Mouse (Mus musculus): ENCODE measurements around the gene Thnsl2. TPM values are rescaled to one million over a fixed set of nuclear protein-coding genes. Genes with fewer than 3 reads are reported as not detected.

The Thnsl2 gene
- polyA plus RNA-seq, 1 experiment from 2014 or later, result 4.9 TPM

DNA sequence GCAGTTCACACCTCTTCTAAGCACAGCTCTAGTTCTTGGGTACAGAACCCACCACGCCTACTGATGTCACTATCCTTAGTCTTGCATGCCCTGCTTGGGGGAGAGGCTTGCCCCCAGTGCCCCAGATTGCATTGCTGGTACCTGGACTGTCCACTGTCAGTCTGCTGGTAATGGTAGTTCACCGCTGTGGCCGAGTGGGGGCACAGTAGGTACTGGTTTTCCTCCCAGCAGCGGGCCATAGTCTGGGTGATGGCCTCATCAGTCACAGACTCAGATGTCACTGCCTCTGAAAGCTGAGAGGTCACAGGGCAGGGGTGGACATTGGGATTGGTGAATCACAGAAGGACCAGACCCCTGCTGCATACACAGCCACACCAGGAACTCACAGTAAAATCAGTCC is 15.2 kb downstream of the Thnsl2 start:
- Histone ChIP-seq H3K4me3 (no peak overlapping the region), H3K9me3 (no peaks in the 10 kb centered on the region), H3K27ac (no peak overlapping the region), H3K4me2 (replicated peaks) (no peak overlapping the region), H3K9ac (no peak overlapping the region), H3K27me3 (no peaks in the 10 kb centered on the region), H3K4me1 (no peaks in the 10 kb centered on the region), H3K36me3 (no peaks in the 10 kb centered on the region)
- WGBS, result 45% methylated on average over 4 of the region's 4 CpGs
- ATAC-seq (ENCODE audit: insufficient number of reproducible peaks, insufficient read depth, low FRiP score, low TSS enrichment), result no peak; the same call in 1 of the 2 replicates

DNA sequence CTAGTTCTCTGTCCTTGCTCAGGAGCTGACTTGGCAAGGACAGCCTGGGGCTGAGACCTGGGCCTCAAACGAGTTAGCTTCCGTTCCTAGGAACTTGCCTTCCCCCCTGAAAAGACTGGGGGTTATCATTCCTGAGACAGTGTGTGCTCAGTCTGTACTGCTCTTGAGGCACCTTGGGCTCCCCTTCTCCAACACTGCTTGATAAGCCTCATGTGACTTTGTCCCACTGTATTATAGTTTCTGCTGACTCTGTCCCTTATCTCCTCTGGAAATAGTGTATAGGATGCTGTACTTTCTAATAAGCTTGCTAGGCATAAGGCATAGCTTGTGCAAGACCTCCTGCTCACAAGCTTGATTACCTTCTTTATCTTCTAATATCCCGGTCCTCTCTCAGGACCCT is 17.9 kb downstream of the Thnsl2 start:
- Histone ChIP-seq H3K9me3 (no peaks in the 10 kb centered on the region), H3K4me2 (replicated peaks) (no peak overlapping the region), H3K4me3 (no peak overlapping the region), H3K36me3 (no peaks in the 10 kb centered on the region), H3K4me1 (no peaks in the 10 kb centered on the region), H3K9ac (no peak overlapping the region), H3K27ac (no peak overlapping the region), H3K27me3 (no peaks in the 10 kb centered on the region)
- 60% methylated on average over 3 of the region's 3 CpGs for WGBS
- ATAC-seq (ENCODE audit: insufficient number of reproducible peaks, insufficient read depth, low FRiP score, low TSS enrichment), result no peak

DNA sequence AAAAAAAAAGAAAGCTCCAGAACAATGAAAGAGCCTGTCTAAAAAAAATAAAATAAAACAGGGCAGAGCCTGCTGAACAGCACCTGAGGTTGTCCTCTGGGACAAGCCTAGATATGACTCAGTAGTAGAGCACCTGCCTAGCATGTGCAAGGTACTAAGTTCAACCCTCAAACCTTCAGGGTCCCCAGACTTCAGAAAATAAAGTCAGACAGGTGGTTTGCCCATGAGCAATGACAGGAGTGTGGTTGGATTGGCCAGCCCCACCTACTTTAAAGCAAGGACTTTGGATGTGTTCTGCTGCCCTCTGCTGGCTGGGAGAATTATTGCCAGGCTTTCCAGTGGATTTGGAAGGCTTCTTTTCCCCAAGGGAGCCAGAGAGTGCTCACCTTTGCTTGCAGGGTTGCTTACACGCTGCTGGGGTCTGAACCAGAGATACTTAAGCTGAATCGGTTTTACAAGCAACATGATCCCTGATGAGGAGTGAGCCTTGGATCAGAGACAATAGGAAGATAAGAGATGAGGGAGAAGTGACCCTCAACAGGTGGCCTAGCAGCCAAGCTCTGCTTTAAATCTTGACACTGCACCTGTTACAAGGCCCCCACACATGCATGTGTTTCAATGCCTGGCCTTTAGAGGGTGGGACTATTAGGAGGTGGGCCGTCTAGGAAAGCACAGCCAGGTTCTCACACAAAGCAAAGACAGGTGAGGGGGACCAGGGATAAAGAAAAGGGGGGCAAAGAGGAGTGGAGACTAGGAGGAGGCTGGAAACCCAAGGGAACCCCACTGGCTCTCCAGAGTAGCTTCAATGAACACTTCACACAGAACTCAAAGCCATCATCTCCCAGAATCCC is 19.0 kb downstream of the Thnsl2 start:
- ATAC-seq (ENCODE audit: insufficient number of reproducible peaks, insufficient read depth, low FRiP score, low TSS enrichment), result no peak
- H3K27ac ChIP-seq, result no peak overlapping the region
- no peaks in the 10 kb centered on the region for H3K27me3 ChIP-seq
- H3K9ac ChIP-seq, result no peak overlapping the region
- no peak overlapping the region for H3K4me3 ChIP-seq
- H3K4me1 ChIP-seq, result no peaks in the 10 kb centered on the region
- H3K9me3 ChIP-seq, result no peaks in the 10 kb centered on the region
- H3K4me2 ChIP-seq (replicated peaks), result no peak overlapping the region
- 6% methylated on average over 3 of the region's 3 CpGs for WGBS
- no peaks in the 10 kb centered on the region for H3K36me3 ChIP-seq

DNA sequence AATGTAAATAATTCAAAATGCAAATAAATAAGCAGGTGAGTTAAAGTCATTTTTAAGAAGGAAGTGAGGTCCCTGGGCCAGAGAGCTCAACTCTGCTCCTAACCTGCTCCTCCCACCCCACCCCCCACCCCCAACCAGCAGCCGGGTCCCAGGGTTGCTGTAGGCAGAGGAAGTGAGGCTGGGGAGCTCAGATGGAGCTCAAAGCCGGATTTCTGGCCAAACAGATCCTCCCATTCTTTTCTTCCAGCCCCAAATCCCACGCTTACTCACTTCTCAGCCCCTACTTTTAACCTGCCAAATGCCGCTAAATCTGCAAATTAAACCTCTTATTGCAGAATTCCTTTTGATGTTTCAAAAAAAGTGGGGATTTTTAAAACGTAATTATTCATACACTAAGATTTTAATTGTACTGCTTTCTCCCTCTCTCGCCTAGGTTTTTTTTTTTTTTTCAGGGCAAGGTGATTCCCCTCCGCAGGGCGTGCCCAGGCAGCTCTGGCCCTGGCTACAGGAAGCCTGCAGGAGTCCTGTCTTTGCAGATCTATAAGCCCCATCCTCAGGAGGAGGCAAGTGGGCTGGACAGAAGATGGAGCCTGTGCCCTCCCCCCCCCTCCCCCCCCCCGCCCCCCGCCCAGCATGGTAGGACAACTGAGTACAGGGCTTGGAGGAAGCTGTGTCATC is 24.5 kb downstream of the Thnsl2 start:
- no peaks in the 10 kb centered on the region for H3K9me3 ChIP-seq
- H3K9ac ChIP-seq, result no peak overlapping the region
- no peaks in the 10 kb centered on the region for H3K36me3 ChIP-seq
- H3K4me1 ChIP-seq, result no peaks in the 10 kb centered on the region
- no peak overlapping the region for H3K27ac ChIP-seq
- H3K4me3 ChIP-seq, result no peak overlapping the region
- no peak for ATAC-seq (ENCODE audit: insufficient number of reproducible peaks, insufficient read depth, low FRiP score, low TSS enrichment)
- no peaks in the 10 kb centered on the region for H3K27me3 ChIP-seq
- no peak overlapping the region for H3K4me2 ChIP-seq (replicated peaks)
- 4% methylated on average over 10 of the region's 10 CpGs for WGBS

DNA sequence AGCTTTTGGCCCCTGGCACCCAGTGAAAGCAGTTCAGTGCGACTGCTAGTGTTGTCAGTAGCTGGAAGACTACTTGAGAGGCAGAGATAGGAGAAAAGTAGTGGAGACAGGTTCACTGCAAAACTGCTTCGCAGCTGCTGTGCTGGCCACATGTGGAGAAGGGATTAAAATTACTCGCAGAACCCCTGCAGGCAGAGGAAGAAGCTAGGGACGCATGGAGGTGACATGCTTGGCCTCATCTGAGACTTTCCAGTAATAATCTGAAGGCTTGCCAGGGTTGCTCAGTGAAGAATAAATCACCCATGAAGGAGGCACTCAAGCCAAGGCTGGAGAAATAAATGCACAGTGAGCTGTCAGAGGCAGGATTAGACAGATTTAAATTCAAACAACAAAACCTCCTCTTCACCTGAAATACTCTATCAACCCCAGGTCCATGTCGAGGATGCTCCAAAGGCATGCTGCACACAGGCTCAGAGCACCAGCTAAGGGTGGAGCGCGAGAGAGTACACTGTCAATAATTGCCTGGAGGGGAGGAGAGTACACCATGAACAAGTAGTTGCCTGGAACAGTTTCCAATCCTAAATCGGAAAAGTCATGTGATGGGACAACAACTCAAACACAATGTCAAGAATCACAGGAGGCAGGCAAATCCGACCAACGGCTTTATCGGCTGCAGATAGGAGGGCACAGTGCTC is 32.7 kb downstream of the Thnsl2 start:
- no peak for ATAC-seq (ENCODE audit: insufficient number of reproducible peaks, insufficient read depth, low FRiP score, low TSS enrichment)
- Histone ChIP-seq H3K9ac (no peak overlapping the region), H3K9me3 (no peaks in the 10 kb centered on the region), H3K4me2 (replicated peaks) (no peak overlapping the region), H3K27me3 (no peaks in the 10 kb centered on the region), H3K36me3 (no peaks in the 10 kb centered on the region), H3K4me3 (no peak overlapping the region), H3K4me1 (no peaks in the 10 kb centered on the region), H3K27ac (no peak overlapping the region)
- 68% methylated on average over 11 of the region's 11 CpGs for WGBS

DNA sequence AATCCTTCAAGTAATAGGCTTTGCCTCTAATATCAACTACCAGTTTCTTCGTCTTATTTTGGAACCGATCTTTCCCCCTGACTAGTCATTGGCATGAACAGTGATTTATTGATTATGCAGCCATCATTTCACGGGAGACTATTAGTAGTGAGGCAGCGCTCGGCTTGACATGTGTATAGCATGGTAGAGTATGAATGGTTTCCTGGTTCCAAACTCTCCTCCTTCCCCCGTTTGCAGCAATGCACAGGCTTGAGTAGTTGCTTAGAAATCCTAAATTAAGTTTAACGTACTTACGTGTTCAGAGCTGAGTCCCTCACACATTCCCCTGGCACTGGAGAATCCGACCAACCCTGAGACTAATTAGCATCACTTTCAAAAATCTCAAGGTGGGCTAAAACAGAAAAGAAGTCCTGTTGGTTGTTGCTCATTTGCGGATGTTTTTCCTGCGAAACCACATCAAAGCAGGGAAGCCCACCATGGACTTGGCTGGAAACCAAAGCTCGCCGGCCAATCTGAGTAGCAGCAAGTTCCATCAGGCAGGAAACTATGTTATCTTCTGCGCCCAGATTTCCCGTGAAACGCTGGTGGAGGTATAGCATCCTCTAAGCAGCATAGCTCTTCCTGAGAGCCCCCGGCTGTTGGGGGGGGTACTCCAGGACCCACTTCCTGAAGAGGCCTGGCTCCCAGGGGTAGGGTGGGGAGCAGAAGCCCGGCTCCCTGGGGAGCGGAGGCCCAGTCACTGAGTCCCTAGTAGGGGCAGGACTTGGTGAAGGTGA is 37.9 kb downstream of the Thnsl2 start:
- 75% methylated on average over 19 of the region's 19 CpGs for WGBS
- no peaks in the 10 kb centered on the region for H3K36me3 ChIP-seq
- no peaks in the 10 kb centered on the region for H3K9me3 ChIP-seq
- H3K27ac ChIP-seq, result no peak overlapping the region
- no peaks in the 10 kb centered on the region for H3K4me1 ChIP-seq
- 0 out of 2 replicates have a peak, but pooled peaks have one; percentile 15 for ATAC-seq (ENCODE audit: insufficient number of reproducible peaks, insufficient read depth, low FRiP score, low TSS enrichment)
- H3K4me2 ChIP-seq (replicated peaks), result no peak overlapping the region
- H3K27me3 ChIP-seq, result no peaks in the 10 kb centered on the region
- H3K4me3 ChIP-seq, result no peak overlapping the region
- H3K9ac ChIP-seq, result no peak overlapping the region

DNA sequence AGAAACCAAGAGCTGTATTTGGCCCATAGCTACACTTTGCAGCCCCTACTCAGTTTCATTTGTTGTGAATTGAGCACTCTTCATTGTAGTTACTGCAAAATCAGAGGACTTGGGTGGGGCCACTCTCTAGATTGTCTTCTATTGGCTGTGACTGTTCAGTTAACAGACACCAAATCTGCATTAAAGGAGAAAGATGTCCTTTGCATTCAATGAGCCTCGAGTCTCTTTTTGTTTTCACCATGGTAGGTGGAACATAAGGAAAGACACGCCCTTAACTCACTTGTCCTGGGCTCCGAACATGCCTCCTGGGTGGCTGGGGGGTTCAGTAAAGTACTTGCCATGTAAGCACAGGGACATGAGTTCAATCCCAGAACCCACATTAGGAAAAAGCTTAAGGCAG is 48.1 kb downstream of the Thnsl2 start:
- no peaks in the 10 kb centered on the region for H3K36me3 ChIP-seq
- H3K4me2 ChIP-seq (replicated peaks), result no peak overlapping the region
- H3K9ac ChIP-seq, result no peak overlapping the region
- H3K27me3 ChIP-seq, result no peaks in the 10 kb centered on the region
- no peaks in the 10 kb centered on the region for H3K4me1 ChIP-seq
- no peak overlapping the region for H3K4me3 ChIP-seq
- H3K9me3 ChIP-seq, result no peaks in the 10 kb centered on the region
- 87% methylated on average over 3 of the region's 3 CpGs for WGBS
- no peak for ATAC-seq (ENCODE audit: insufficient number of reproducible peaks, insufficient read depth, low FRiP score, low TSS enrichment)
- no peak overlapping the region for H3K27ac ChIP-seq

DNA sequence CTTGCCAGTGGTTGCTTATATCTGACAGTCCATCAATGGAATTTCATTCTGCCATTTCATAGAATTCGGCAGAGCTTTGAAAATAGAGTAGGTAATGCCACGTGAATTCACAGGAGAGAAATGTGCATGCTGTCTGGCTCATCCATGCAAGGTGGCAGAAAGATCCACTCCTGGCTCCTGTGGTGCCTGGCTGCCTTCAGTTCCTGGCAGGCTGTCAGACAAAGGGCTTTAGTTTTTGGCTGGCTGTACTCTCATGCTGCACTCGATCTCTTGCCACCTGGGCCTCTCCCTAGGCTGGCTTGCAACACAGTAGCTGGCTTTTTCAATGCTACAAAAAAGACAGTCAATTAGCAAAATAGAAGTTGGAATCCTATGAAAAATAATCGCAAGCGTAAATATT is 49.5 kb downstream of the Thnsl2 start:
- H3K4me3 ChIP-seq, result no peak overlapping the region
- no peak overlapping the region for H3K27ac ChIP-seq
- H3K4me2 ChIP-seq (replicated peaks), result no peak overlapping the region
- H3K9ac ChIP-seq, result no peak overlapping the region
- no peaks in the 10 kb centered on the region for H3K36me3 ChIP-seq
- 66% methylated on average over 5 of the region's 5 CpGs for WGBS
- ATAC-seq (ENCODE audit: insufficient number of reproducible peaks, insufficient read depth, low FRiP score, low TSS enrichment), result no peak
- no peaks in the 10 kb centered on the region for H3K4me1 ChIP-seq
- no peaks in the 10 kb centered on the region for H3K9me3 ChIP-seq
- no peaks in the 10 kb centered on the region for H3K27me3 ChIP-seq

DNA sequence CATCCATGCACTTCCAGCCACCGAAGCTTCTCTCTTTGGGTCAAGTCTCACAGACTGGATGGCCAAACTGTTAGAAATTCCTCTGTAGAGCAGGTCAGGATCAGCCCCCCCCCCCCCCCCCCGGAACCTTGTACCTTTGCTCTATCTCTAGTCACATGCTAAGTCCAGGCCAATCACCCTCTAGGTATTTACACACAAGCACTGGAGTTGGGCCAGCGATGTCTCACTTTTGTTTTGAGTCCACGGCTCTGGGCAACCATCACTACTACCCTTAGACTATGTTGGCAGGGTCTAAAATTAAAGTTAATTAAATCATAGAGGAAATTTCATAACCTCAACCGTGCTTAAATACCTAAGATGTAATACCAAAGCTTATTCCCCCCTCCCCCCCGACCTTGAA is 50.6 kb downstream of the Thnsl2 start:
- H3K4me3 ChIP-seq, result no peak overlapping the region
- H3K36me3 ChIP-seq, result no peaks in the 10 kb centered on the region
- 80% methylated on average over 6 of the region's 6 CpGs for WGBS
- H3K4me2 ChIP-seq (replicated peaks), result no peak overlapping the region
- no peak overlapping the region for H3K27ac ChIP-seq
- no peak overlapping the region for H3K9ac ChIP-seq
- H3K9me3 ChIP-seq, result no peaks in the 10 kb centered on the region
- no peaks in the 10 kb centered on the region for H3K27me3 ChIP-seq
- no peak for ATAC-seq (ENCODE audit: insufficient number of reproducible peaks, insufficient read depth, low FRiP score, low TSS enrichment)
- no peaks in the 10 kb centered on the region for H3K4me1 ChIP-seq

DNA sequence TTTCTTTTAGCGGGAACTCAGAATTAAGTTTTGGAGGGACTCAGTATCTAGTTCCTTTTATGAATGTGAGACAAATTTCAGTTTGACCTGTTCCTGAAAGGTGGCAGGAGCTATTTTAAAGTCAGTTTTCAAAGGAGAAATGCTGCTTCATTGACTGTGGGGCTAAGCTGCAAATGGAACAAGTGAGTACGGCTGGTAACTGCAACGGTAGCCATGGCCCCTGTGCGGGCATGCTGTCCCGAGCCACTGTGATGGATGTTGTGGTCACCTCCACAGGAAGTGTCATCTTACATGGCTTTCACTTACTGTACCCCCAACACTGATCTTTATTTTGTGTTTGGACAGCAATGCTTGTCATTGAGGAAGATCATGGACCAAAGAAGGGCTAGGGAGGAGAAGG is 53.8 kb downstream of the Thnsl2 start:
- WGBS, result 90% methylated on average over 5 of the region's 5 CpGs
- H3K36me3 ChIP-seq, result no peaks in the 10 kb centered on the region
- no peak overlapping the region for H3K27ac ChIP-seq
- no peak overlapping the region for H3K4me2 ChIP-seq (replicated peaks)
- ATAC-seq (ENCODE audit: insufficient number of reproducible peaks, insufficient read depth, low FRiP score, low TSS enrichment), result no peak
- H3K4me1 ChIP-seq, result no peaks in the 10 kb centered on the region
- no peaks in the 10 kb centered on the region for H3K27me3 ChIP-seq
- H3K9me3 ChIP-seq, result no peaks in the 10 kb centered on the region
- H3K4me3 ChIP-seq, result no peak overlapping the region
- H3K9ac ChIP-seq, result no peak overlapping the region

DNA sequence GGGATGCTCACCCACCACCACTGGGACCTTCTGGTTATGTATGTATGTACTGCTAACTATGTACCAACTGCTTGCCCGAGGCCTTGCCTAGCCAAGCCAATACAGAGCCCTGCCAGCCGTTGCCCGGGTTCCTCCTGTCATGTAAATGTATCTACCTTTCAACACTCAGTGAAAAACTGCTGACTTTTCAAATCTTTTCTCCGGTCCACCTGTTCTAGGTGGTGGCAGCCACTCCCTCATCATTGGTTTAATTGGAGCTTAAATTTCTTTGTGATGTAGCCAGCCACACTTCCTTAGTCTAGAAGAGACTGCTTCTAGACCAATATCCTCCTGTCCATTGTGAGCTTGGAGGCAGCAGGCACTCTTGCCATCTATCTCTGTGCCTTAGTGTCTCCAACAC is 54.5 kb downstream of the Thnsl2 start:
- H3K27me3 ChIP-seq, result no peaks in the 10 kb centered on the region
- no peak overlapping the region for H3K9ac ChIP-seq
- H3K36me3 ChIP-seq, result no peaks in the 10 kb centered on the region
- no peak overlapping the region for H3K4me3 ChIP-seq
- no peak for ATAC-seq (ENCODE audit: insufficient number of reproducible peaks, insufficient read depth, low FRiP score, low TSS enrichment)
- H3K4me1 ChIP-seq, result no peaks in the 10 kb centered on the region
- H3K27ac ChIP-seq, result no peak overlapping the region
- no peak overlapping the region for H3K4me2 ChIP-seq (replicated peaks)
- H3K9me3 ChIP-seq, result no peaks in the 10 kb centered on the region
- 79% methylated on average over 4 of the region's 4 CpGs for WGBS
